Mouse (Mus musculus) megakaryocyte, embryonic 14.5 days (primary cell): Measurements from ENCODE around the gene Gm16253.

ENCODE experiments used
- FLI1 ChIP-seq: IDR thresholded peaks from 2 replicates; pipeline ENCODE4 v1.6.1; 2012; ENCODE audit warnings: low read length, inconsistent platforms, mixed read lengths
- GATA1 ChIP-seq: IDR thresholded peaks from 3 replicates; pipeline ENCODE4 v1.6.1; 2012; ENCODE audit warnings: mixed read lengths, low read length, inconsistent platforms, borderline replicate concordance

GRCm38 (mm10) chr3:96559398-96559910, 17.3 kb upstream of the Gm16253 start:
- no peak for TF ChIP-seq GATA1
- TF ChIP-seq FLI1: no peak
